Mouse (Mus musculus) heart, adult 18-20 months (tissue): ENCODE measurements around the gene Cish. TPM values are rescaled to one million over a fixed set of nuclear protein-coding genes. Genes with fewer than 3 reads are reported as not detected.

Experiments
- DNase-seq, 2 experiments: peaks; one replicate each; pipeline ENCODE4 v3.0.0; 2021 to 2022; ENCODE audit warnings: mixed read lengths in 1 of 2
- total RNA-seq, 2 experiments: library from RNA; stranded (reverse); gene quantifications; 2 replicates each; pipeline ENCODE4 v1.2.3; 2021

Gene Cish
- total RNA-seq, 2 experiments from 2014 or later = 120 to 131 TPM

DNA sequence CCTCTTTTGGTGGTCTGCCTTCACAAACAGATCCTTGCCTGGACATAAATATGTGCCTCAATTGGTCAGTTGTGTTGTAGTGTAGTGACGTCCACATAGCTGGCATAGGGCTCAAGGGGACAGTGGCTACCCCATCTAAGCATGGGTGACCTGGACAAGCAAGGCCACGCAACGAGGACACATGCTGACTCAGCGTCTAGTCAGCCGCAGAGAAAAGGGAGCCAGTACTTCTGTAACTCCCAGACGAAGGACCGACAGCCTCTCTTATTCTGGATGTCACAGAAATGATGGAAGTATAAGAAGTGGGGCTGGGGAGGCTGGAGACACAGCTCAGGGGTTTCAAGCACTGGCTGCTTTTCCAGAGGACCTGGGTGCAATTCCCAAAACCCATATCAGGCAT is 18.2 kb upstream of the Cish start:
- no peak for DNase-seq

DNA sequence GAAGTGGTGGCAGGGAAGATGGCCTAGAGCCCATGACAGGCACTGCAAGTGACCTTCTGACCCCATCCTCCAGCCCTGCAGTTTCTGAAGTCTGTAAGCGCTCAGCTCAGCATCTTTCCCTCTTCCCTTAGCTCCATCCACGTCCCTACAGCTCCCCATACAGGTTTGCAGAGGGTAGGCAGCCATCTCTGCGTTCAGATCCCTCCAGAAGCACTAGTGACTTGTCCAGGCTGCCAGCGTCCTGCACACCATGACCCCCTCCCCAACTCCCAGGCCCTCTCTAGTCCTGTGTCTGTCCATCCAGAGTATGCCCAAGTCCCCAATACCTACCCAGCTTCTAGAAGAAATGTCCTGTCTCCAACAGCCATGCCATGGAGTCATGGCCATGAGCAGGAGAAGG is 17.7 kb upstream of the Cish start:
- no peak for DNase-seq

DNA sequence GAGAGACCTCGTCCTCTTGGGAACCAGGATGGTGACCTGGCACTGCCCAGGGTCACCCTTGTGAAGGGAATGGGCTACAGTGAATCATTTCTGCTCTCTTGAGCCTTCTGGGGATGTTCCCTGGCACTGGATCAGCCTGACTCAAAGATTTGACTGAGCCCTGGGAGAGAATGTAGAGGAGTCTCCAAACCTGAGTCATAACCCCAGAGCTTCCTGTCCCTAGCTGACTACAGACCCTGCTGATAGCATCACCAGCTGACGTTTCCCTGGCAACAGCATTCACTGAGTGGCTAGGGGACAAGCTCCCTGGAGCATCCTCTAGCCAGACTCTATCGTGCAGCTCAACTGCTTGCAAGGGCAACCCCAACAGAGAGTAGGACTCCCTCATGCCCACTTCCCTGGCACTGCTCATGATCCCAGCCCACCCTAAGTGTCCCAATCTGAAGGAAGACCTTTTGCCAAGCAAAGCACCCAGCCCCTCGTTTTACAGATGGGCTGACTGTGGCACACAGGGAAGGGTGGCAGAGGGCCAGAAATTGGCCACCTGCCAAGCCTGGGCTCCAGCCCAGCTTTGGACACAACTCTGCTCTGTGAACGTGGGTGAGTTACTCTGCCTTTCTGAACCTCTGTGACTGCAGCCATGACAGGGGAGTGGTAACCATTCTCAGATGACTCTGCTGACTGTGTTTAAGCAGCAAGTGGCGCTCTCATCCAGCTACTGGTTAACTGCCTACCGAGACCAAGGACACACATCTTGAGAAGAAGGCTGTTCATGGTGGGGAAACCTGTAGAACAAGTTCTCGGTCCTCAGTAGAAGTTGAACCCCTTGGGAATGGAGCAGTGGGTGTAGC is 17.1 kb upstream of the Cish start:
- DNase-seq = peak; percentile 54 to 70

DNA sequence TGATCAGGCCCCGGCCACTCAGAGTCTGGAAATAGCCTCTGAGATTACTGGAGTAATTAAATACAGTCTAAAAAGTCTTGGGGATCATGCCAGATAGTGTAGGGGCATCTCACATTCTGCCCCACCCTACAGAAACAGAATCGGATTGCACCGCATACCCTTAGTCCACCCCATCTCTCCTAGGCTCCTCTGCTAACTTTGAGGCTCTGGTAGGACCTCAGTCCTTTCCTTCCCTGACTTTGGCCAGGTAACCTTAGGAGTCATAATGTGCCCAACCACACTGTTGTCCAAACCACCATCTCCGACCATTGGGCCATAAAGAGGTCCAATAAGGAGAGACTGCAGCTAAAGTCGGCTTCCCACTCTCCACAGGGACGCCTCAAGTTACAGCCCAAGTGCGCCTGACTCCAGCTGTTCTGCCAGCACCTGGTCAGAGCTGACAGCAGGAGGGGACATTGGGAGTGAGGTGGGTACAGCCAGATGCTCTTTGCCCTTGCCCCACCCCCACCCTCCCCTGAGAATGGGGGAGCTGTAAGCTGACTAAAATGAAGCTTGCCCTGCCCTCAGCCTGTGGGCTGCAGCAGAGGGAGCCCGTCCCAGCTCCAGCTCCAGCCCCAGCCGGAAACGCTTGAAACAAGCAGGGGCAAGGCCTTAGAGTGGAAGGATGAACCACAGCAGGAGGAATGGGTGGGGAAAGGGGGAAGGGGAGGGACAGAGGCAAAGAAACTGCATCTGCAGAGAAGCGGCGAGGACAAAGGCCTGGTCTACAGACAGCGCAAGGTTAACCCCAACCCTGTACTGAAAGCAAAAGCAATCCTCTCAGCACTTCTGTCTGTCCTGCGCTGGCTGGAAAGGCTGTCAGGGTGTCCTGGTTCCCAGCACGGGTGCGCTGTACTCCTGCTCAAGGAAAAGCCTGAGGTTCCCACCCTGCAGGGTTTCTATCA is 16.2 kb upstream of the Cish start:
- peak in 1 of 2 experiments; percentile 51 for DNase-seq

DNA sequence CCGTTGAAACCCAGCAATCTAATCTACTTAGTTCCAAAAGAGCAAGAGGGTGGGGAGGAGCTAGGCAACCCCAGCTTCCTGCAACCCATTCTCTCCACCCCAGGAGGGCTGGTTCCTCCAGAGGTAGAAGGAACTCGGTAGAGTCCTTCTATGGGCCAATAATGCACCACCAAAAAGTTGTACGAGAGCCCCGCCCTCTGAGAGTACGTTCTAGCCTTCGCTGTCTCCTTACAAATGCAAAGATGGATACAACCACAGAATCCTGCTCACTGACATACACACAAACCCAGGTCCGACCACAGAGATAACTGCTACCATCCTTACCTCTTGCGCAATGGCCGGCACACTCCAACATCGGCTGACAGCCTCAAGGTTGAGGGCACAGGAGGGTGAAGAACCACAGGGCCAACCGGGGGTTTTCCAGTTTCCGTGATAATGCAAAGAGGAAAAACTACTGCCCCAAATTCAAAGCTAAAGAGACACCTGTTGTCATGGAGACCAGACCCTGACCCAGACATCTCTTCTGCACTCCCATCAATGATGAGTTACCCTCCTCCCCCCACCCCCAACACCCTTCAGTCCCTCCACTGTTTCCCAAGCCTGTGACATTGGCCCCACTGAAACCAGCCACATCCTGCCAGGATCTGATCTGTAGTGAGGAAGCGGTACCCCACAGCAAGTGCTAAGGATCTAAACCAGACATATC is 15.4 kb upstream of the Cish start:
- DNase-seq = no peak

DNA sequence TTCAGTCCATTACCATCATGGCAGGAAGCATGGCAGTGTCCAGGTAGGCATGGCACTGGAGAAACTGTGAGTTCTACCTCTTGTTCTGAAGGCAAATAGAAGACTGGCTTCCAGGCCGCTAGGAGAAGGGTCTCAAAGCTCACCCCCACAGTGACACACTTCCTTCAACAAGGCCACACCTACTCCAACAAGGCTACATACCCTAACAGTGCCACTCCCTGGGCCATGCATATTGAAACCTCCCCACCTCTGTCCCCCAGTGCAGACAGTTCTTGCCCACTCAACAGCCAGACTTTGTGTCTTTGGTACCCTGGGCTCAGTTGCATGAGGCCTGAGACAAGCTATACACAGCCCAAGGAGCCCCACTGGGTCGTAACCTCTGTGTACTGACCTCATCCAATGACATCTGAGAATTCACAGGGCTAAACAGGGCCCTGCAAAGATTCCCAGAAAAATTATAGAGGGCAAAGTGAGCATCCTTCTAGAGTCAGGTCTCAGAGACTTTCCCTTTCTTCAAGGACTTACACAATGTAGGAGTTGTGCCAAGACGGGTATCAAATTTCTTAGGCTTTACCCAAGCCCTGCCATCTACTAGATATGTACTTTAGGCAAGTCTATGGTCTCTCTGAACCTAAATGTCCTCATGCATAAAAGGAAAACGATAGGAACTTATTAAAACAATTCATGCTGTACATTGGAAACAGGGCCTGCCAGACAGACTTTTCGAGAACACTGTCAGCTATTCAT is 14.4 kb upstream of the Cish start:
- no peak for DNase-seq

DNA sequence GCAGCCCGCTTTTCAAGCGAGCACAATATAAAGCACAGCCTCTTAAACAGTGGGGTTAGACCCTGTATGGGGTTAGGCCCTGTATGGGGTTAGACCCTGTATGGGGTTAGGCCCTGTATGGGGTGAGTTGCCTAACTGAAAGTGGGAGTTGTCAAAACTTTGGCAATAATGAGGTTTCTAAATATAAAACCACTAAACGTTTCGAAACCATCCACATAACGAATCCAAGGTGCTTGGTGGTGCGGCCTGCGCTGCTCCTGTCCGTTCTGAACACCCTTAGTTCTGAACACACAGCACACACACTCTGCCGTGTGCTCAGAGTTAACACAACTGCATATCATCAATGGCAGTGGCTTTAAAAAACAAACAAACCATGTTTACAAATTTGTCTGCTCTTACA is 12.9 kb upstream of the Cish start:
- no peak for DNase-seq

DNA sequence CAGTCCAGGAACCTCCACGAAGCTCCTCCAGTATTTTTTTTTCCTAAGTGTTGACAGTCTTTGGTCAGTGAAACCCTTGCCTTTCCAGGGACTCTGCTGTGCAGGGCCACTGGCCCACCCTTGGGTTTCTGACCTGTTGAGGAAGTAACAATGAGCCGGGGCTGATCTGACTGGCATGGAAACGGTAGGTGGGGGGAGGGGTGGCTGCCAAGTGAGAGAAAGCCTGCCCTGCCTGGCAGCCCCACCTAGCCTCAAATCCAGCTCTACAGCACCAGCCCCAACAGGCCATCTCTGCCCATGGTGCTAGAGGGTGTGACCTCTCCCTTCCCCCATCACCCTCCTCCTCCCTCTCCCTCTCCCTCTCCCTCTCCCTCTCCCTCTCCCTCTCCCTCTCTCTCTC is 10.8 kb upstream of the Cish start:
- DNase-seq = no peak

DNA sequence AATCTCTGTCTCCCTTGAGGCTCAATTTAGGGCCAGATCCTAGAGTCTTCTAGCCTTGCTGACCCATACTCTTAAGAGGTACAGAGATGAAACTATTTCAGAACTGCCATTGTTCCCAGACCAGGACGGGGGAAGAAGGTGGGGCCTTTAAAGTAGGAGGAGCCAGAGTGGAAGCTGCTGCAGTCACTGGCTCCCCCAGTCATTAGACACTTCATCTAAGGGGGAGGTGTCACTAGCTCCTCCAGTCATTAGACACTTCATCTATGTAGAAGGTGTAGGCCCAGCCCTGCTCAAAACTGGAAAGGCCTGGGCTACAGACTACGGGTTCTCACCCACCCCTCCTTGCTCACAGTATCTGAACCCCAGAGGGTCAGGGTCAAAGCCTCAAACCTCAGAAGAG is 8.5 kb upstream of the Cish start:
- no peak for DNase-seq

DNA sequence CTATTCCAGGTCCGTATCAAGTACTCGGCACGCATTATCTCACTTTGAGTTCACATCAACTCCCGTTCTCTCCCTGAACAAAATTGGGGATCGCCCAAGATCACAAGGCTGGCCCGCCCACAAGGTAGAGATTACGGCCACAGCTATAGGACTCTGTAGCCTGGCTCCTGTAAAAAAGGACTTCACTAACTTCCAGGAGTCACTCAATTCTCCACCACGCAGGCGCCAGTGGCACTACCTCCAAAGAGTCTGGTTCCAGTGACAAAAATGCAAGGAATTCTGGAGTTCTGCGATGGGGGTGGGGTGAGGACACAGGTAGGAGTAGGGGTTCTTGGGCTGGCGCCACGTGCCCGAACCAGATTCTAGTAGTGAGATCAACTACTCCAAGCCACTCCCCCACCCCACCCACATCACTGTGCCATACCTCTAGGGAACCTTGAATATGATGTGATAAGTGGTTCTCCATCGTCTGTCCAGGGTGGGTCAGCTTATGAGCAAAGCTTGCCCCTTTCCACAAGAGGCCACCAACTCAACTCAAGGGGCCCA is 7.6 kb upstream of the Cish start:
- DNase-seq = no peak

DNA sequence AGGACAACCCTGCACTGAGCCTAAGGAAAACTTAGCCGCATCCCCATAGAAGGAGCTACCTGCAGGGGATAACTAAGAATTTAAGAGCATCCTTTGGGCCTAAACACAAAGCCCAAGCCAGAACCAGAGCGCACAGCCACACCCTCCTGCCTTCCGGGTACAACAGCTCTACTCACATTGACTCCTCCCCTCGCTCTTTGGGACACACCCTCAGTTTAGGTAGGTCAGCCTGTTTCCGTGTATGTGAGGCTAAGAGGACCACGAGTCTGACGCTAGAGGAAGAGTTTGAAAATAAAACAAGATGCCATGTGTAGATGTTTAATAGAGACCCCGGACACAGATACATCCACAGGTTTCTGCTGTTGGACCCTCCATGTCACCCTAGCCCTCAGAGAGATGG is 7.1 kb upstream of the Cish start:
- DNase-seq = no peak

DNA sequence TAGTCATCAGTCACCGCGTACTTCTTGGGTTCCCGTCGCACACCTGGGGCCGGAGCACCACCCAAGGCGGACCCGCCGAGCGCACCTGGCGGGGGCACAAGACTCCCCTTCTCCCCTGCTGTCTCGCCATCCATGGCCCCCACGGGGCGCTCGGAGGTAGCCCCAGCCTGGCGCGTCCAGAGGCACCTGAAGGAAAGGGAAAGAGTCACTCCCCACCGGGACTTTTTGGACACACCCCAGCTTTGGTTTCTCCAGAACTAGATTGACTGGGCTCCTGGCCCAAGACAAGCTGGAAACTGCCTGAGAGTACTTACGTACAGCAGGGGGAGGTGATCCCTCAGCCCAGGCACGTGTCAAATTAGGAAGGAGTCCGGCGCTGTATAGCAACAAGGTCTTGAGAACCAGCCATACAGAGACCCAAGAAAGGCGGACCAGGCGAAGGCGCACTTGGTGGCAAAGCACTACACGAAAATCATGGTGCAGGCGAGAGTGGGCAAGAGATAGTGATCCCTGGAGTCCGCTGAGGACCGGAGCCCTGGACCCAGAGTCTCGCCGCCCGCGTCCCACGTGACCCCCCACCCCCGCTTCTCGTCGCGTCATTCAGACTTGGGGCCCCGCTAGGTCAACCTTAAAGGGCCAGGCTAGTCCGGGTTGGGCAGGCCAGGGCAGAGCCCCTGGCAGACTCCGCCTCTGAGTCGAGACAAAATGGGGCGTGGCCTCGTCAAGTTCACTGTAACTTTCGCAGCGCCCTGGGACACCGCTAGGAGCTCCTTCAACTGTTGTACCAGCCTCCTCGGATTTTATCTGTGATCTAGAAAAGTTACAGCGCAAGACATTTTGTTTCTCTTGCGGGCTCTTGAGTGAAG is 6.4 kb upstream of the Cish start, which contains the start of gene Mapkapk3:
Gene Mapkapk3, minus strand, starts transcription at position 667 of the 866 bp plus-strand sequence.
- peak; percentile 91 to 95 for DNase-seq

DNA sequence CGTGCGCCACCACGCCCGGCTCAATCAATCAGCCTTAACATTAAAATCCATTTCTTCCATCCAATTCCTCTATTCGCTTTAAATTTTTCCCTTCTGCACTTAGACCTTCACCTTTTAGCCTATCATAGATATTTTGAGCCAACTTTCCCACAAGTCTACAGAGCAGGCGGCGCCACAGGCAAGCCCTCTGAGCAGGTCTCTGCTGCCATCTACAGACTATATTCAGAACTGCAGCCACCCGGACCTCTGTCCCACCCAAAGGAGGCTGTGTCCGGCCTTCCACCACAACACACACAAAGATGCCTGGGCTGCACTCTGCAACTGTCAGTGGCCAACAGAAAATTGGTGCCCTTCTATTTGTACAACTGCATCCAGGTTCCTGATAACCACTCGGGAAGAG is 4.9 kb upstream of the Cish start:
- peak; percentile 87 to 93 for DNase-seq

DNA sequence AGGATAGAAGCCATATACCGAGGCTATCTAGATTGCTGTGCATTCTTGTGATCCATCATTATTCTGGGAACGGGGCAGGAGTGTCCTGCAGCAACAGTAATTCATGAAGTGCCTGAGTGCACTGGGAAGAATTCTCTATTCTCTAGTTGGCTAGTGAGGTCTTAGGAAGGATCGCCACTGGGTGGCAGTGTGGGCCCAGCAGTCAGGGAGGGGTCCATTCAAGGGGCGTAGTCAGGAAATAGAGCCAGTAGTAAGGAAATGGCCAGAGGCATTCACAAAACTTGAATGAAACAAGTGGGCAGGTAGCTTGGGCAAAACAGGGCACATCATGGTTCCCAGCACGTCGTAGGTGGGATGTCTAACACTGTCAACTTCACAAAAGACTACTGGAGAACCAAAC is 1.6 kb upstream of the Cish start:
- DNase-seq = peak; percentile 83 to 96

DNA sequence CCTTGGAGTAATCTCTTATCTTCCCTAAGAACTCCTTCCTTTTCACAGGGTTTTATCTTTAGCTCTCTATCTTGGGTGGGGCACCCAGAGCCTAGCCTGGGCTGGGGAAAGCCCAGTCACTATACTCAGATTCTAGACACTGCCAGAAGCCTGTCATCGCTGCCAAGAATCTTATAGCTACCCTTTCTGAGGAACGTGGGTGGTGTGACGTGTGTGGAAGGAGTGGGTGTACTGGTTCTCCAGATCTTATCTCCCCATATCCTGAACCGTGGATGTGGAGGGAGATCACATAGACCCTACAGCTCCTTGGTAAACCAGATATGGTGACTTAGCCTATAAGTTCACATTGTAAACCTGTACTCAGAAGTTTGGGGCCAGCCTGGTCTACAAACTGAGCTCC is 210 bp upstream of the Cish start:
- no peak for DNase-seq

DNA sequence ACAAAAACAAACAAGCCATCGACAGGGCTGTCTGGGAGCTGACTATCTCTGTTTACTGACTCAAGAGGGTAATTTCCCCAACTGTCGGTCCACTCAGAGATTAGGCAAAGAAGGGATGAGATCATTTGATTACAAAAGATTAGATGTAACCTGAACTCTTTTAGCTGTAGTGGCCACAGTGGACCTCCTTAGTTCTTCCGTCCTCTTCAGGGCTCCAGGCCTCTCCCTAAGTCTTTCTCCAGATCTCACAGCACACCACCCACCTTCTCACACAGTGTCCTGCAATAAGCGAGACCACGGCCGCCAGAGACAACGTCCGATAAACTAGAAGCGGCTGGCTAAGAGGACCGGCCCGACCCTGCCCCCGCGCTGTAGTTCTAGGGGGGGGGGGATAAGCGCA is 215 bp downstream of the Cish start:
- no peak for DNase-seq

DNA sequence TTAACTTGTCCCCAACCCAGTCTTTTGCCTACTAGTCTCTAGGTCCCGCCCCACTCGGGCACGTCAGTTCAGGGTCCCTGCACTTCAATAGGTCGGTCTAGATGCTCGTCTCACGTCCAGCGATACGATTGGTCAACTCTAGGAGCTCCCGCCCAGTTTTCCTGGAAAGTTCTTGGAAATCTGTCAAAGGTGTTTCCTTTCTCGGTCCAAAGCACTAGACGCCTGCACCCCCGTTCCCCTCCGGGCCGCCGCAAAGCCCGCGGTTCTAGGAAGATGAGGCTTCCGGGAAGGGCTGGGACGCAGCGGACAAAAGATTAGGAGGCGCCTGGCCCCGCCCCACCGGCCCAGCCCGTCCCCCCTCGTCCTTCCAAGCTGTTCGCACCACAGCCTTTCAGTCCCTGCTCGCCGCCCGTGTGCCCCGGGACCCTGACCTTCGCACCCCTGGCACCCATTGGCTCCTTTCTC is 707 bp downstream of the Cish start:
- peak; percentile 97 to 100 for DNase-seq

DNA sequence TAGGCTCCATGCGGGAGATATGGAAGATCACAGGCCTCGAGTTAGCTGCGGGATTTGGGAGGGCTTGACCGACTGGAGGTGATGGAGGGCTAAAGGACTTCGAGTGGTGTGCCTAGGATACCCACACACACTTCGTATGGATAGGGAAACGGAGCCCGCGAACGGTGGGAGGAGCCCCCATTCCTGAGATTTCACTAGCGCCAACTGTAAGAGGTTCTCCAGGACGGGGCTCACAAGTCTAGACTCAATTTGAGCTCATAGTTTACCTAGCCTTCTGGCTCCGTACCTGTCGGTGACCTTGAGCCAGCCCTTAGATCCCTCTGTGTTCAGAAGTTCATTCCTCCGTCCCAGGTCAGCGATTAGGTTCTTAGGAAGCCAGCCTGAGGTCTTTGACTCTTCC is 1.2 kb downstream of the Cish start:
- DNase-seq = no peak

DNA sequence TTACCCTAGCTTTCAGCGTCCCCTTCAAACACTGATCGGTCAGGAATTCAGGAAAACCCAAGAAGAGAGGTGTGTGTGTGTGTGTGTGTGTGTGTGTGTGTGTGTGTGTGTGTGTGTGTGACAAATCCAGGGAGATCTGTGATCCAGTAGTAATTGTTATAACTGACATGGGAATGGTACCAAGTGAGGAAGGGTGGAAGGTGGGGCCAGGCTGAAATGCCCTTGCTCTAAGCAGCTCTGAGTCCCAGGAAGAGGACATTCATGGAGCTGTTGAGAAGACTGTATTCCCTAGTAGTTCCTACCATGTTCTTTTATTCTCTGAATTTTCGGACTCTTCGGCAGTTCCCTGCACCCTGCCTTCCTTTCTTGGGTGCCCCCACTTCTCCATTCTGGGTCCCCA is 1.8 kb downstream of the Cish start:
- DNase-seq = no peak

DNA sequence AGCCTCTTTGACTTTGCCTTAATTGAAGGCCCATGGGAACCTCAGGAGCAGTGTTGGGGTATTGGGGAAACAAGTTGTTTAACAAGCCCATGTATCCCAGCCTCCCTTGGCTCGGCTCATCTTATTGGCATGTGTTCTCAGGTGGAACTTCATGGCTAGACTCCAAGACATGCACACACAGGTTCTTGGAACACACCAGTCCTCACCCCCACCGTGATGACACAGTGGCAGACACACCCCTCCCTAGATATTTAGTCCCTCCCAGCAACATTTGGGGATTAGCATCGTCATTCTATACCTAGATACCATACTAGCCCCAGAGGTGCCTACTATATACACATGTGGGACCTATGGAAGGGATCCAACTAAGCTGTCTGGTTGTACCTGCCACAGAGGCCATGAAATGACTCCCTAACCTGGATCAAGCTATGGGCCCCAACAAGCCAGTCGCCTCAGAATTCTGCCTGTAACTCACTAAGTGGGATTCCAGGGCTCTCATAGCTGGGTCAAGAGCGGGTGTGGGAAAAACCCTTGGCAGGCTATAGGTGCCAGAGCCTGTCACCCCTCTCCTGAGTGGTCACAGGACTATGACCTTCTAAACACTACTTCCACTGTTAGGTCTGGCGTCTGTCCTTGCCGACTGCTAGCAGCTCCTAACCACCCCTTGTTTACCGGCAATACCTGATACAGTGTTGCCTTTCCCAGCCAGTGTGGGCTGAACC is 2.4 kb downstream of the Cish start:
- DNase-seq = peak; percentile 64 to 70
